Mouse (Mus musculus) brain, embryonic 14.5 days (tissue): Measurements from ENCODE around the gene Ncaph2.

Experiments used
- CTCF ChIP-seq: fragments of 200-500 bp; IDR thresholded peaks from 2 replicates; pipeline ENCODE4 v1.5.1; 2012; ENCODE audit warnings: inconsistent platforms, mild to moderate bottlenecking, moderate library complexity, borderline replicate concordance; ENCODE audit not compliant: insufficient read depth, insufficient read length; ENCODE audit errors: extremely low read depth
- POLR2A ChIP-seq: fragments of 200-500 bp; IDR thresholded peaks from 2 replicates; pipeline ENCODE4 v1.6.1; 2012; ENCODE audit warnings: mild to moderate bottlenecking, inconsistent platforms, borderline replicate concordance; ENCODE audit not compliant: poor library complexity, insufficient read depth, insufficient read length, severe bottlenecking; ENCODE audit errors: extremely low read depth

DNA sequence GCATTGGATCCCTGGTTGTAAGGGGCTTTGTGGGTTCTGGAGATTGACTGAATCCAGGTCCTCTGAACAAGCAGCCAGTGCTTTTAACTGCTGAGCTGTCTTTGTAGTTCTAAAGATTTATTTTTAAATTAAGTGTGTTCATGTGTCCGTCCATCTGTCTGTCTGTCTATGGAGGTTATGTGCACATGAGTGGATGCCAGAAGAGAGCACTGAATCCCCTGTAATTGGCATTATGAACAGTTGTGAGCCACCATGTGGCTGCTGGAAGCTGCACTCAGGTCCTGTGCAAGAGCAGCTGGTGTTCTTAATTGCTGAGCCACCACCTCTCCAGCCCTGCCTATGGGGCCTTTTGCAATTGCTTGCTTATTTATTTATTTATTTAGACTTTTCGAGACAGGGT lies 42.6 kb downstream of the Ncaph2 start:
- TF ChIP-seq CTCF (no peak), POLR2A (no peak)
